Mouse (Mus musculus) ovary, postnatal 14 days (tissue): ENCODE measurements around the gene Otud3.
A peak's percentile ranks its signal among the peaks of the same experiment; 100 is the strongest.
"Not testable (repeated sequence)": the region's sequence is repeated elsewhere in the genome, so short reads cannot be mapped to it uniquely, and the experiment has no call there.

Source experiments
- DNase-seq: peaks from one replicate; pipeline ENCODE4 v3.0.0; 2022; ENCODE audit warnings: low spot score

The Otud3 gene

GRCm38 (mm10) chr4:138913797-138914196 is at the start of gene Otud3:
Gene Otud3 (minus strand): TSS chr4:138913945.
- peak; percentile 93 for DNase-seq

GRCm38 (mm10) chr4:138962719-138963118 is 49.0 kb upstream of the Otud3 start:
- no peak for DNase-seq

GRCm38 (mm10) chr4:138959926-138960325 is 46.2 kb upstream of the Otud3 start:
- DNase-seq: no peak

GRCm38 (mm10) chr4:138959120-138959519 is 45.4 kb upstream of the Otud3 start:
- DNase-seq: no peak

GRCm38 (mm10) chr4:138958612-138959011 is 44.9 kb upstream of the Otud3 start:
- DNase-seq: no peak

GRCm38 (mm10) chr4:138948257-138948656 is 34.5 kb upstream of the Otud3 start:
- no peak for DNase-seq

GRCm38 (mm10) chr4:138943730-138944129 is 30.0 kb upstream of the Otud3 start:
- DNase-seq: peak; percentile 66

GRCm38 (mm10) chr4:138941966-138942365 is 28.2 kb upstream of the Otud3 start:
- no peak for DNase-seq

GRCm38 (mm10) chr4:138941401-138941800 is 27.7 kb upstream of the Otud3 start:
- DNase-seq: no peak

- DNase-seq: no peak
Measured at GRCm38 (mm10) chr4:138939481-138939880, 25.7 kb upstream of the Otud3 start.

GRCm38 (mm10) chr4:138938495-138939269 is 24.9 kb upstream of the Otud3 start:
- no peak for DNase-seq

- no peak for DNase-seq
Measured at GRCm38 (mm10) chr4:138934456-138935145, 20.9 kb upstream of the Otud3 start.

GRCm38 (mm10) chr4:138933862-138934261 is 20.1 kb upstream of the Otud3 start:
- DNase-seq: no peak

GRCm38 (mm10) chr4:138925561-138925960 is 11.8 kb upstream of the Otud3 start:
- no peak for DNase-seq

- peak; percentile 99 for DNase-seq
Measured at GRCm38 (mm10) chr4:138922131-138922459, 8.3 kb upstream of the Otud3 start.

GRCm38 (mm10) chr4:138921254-138922130 is 7.7 kb upstream of the Otud3 start:
- DNase-seq: no peak

GRCm38 (mm10) chr4:138917282-138917681 is 3.5 kb upstream of the Otud3 start:
- no peak for DNase-seq

- DNase-seq: no peak
Measured at GRCm38 (mm10) chr4:138913141-138913787, 481 bp downstream of the Otud3 start.

- DNase-seq: no peak
Measured at GRCm38 (mm10) chr4:138905624-138906337, 8.0 kb downstream of the Otud3 start.

GRCm38 (mm10) chr4:138899361-138899760 is 14.4 kb downstream of the Otud3 start:
- DNase-seq: no peak

GRCm38 (mm10) chr4:138893789-138894188 is 20.0 kb downstream of the Otud3 start:
- not testable (repeated sequence) for DNase-seq
